Mouse (Mus musculus) kidney, adult 2 months (tissue): ENCODE measurements around the gene Rfx1.

Source experiments
- CTCF ChIP-seq: fragments of 200-500 bp; conservative IDR thresholded peaks from 2 replicates; pipeline ENCODE4 v1.5.1; 2011; ENCODE audit warnings: low read depth, mild to moderate bottlenecking, control low read depth, low read length, moderate library complexity, mixed read lengths; ENCODE audit not compliant: insufficient read depth, insufficient read length
- POLR2A ChIP-seq: fragments of 200-500 bp; IDR thresholded peaks from one replicate; pipeline ENCODE4 v1.6.1; 2011; ENCODE audit warnings: low read depth, low read length, control low read depth

DNA sequence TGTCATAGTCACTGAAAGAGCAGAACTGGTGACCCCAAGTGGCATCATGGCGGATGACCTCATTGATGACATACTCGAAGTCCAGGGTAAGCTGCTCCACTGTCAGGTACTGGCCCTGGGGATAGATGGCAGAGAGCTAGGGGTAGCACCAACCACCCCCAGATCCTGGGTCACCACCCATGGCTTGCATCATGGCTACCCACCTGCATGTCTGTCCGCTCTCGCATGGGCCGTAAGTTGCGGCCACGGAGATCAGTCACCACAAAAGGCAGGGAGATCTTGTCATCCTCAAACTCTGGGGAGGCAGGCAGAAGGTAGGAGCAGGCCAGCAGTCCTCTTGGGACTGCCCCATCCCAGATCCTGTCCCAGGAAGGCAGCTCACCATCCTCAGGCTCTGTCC is 31.7 kb downstream of the Rfx1 start:
- no peak for TF ChIP-seq CTCF
- TF ChIP-seq POLR2A: no peak
